Mouse (Mus musculus) small intestine, adult 2 months (tissue): ENCODE measurements around the gene Psd4.

Experiments used
- CTCF ChIP-seq: fragments of 200-500 bp; IDR thresholded peaks from 2 replicates; pipeline ENCODE4 v1.5.1; 2012; ENCODE audit warnings: low read depth, mild to moderate bottlenecking, control low read depth, inconsistent platforms, low read length, moderate library complexity, mixed read lengths; ENCODE audit not compliant: insufficient replicate concordance, insufficient read length; ENCODE audit errors: extremely low read depth
- POLR2A ChIP-seq: fragments of 200-500 bp; IDR thresholded peaks from 2 replicates; pipeline ENCODE4 v1.6.1; 2012; ENCODE audit warnings: low read depth, mild to moderate bottlenecking, control low read depth, inconsistent platforms, low read length, moderate library complexity

DNA sequence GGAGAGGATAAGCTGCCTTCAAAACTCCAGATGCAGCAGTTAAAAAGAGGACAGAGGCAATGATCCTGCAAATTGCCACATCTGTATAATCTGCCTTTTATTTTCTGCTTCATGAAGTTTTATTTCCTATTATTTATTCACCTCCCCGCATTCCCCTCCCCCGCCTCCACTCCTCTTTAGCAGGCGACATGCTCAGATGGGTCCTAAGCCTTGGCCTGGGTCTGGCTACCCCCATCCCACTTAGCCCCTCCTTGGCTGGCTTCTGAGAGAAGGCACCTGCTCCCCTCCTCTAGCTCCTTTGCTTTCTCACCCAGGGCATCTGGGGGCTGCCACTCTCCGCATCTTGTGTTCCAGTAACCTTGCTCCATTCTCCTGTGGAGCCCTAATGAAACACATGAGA lies 46.3 kb downstream of the Psd4 start:
- TF ChIP-seq POLR2A (no peak), CTCF (no peak)
